Mouse (Mus musculus): ENCODE measurements around the gene Gm21994. TPM values are rescaled to one million over a fixed set of nuclear protein-coding genes. Genes with fewer than 3 reads are reported as not detected.
"Not testable (repeated sequence)": the region's sequence is repeated elsewhere in the genome, so short reads cannot be mapped to it uniquely, and the experiment has no call there.

The Gm21994 gene
- 2.5 and 4.1 TPM in 2 replicates for polyA plus RNA-seq (2014; fragmentation: Nextera tagmentation; extraction: Ambion mirVana)

GRCm38 (mm10) chr2:150255491-150255890 lies at the start of gene Gm21994:
Gm21994 (minus strand) TSS chr2:150255591.
- WGBS, result 59% methylated on average over 2 of the region's 2 CpGs
- not testable (repeated sequence) for H3K9ac ChIP-seq (ENCODE audit: low read length); H3K4me1 ChIP-seq (ENCODE audit: control insufficient read depth, insufficient read depth, low read length); H3K4me3 ChIP-seq (ENCODE audit: low read depth, low read length); H3K9me3 ChIP-seq (ENCODE audit: control insufficient read depth, low read length); H3K36me3 ChIP-seq (ENCODE audit: control insufficient read depth, insufficient read depth, low read length); ATAC-seq (ENCODE audit: insufficient number of reproducible peaks, low FRiP score, low TSS enrichment, low read depth); H3K27ac ChIP-seq (replicated peaks; ENCODE audit: low read depth, low read length); H3K4me2 ChIP-seq (ENCODE audit: low read depth, severe bottlenecking); DNase-seq (ENCODE audit: low spot score); H3K27me3 ChIP-seq (ENCODE audit: control insufficient read depth, insufficient read depth, low read length)

GRCm38 (mm10) chr2:150299096-150299495 lies 43.7 kb upstream of the Gm21994 start:
- Histone ChIP-seq H3K4me1 (ENCODE audit: control insufficient read depth, insufficient read depth, low read length) (no peaks in the 10 kb centered on the region), H3K9me3 (ENCODE audit: control insufficient read depth, low read length) (no peaks in the 10 kb centered on the region), H3K4me3 (ENCODE audit: low read depth, low read length) (no peak overlapping the region), H3K27me3 (ENCODE audit: control insufficient read depth, insufficient read depth, low read length) (no peaks in the 10 kb centered on the region), H3K27ac (replicated peaks; ENCODE audit: low read depth, low read length) (no peak overlapping the region), H3K36me3 (ENCODE audit: control insufficient read depth, insufficient read depth, low read length) (no peaks in the 10 kb centered on the region), H3K9ac (ENCODE audit: low read length) (no peak overlapping the region), H3K4me2 (ENCODE audit: low read depth, severe bottlenecking) (no peak overlapping the region)
- ATAC-seq (ENCODE audit: insufficient number of reproducible peaks, low FRiP score, low TSS enrichment, low read depth) (no peak), DNase-seq (ENCODE audit: low spot score) (no peak)
- WGBS, result 61% methylated on average over 1 of the region's 1 CpGs

DNA sequence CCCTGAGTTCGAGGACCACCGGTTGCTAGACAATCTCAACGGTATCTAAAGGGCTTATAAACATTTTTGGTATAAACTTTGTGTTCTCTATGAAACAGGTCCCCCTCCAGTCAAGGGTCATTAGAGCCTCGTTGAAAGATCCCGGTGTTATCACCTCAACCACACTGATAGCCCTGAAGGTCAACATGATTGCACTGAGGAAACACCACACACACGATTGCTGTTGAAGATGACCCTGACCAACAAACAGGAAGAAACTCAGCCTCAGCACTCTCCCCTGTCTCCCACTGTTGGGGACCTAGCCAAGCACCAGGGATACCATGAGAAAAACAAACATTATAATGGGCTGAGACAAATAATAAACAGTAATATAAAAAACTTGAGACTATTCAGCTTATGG lies 38.3 kb upstream of the Gm21994 start:
- H3K4me3 ChIP-seq (ENCODE audit: low read depth, low read length), result no peak overlapping the region
- no peak overlapping the region for H3K9ac ChIP-seq (ENCODE audit: low read length)
- no peak overlapping the region for H3K4me2 ChIP-seq (ENCODE audit: low read depth, severe bottlenecking)
- no peaks in the 10 kb centered on the region for H3K4me1 ChIP-seq (ENCODE audit: control insufficient read depth, insufficient read depth, low read length)
- no peaks in the 10 kb centered on the region for H3K27me3 ChIP-seq (ENCODE audit: control insufficient read depth, insufficient read depth, low read length)
- ATAC-seq (ENCODE audit: insufficient number of reproducible peaks, low FRiP score, low TSS enrichment, low read depth) (no peak), DNase-seq (ENCODE audit: low spot score) (no peak)
- H3K36me3 ChIP-seq (ENCODE audit: control insufficient read depth, insufficient read depth, low read length), result no peaks in the 10 kb centered on the region
- no peaks in the 10 kb centered on the region for H3K9me3 ChIP-seq (ENCODE audit: control insufficient read depth, low read length)
- H3K27ac ChIP-seq (replicated peaks; ENCODE audit: low read depth, low read length), result no peak overlapping the region
- 84% methylated on average over 6 of the region's 6 CpGs for WGBS

- H3K27ac ChIP-seq (replicated peaks; ENCODE audit: low read depth, low read length); H3K27me3 ChIP-seq (ENCODE audit: control insufficient read depth, insufficient read depth, low read length); H3K4me3 ChIP-seq (ENCODE audit: low read depth, low read length); H3K9me3 ChIP-seq (ENCODE audit: control insufficient read depth, low read length); ATAC-seq (ENCODE audit: insufficient number of reproducible peaks, low FRiP score, low TSS enrichment, low read depth); H3K9ac ChIP-seq (ENCODE audit: low read length); DNase-seq (ENCODE audit: low spot score); H3K4me2 ChIP-seq (ENCODE audit: low read depth, severe bottlenecking); H3K4me1 ChIP-seq (ENCODE audit: control insufficient read depth, insufficient read depth, low read length); H3K36me3 ChIP-seq (ENCODE audit: control insufficient read depth, insufficient read depth, low read length): not testable (repeated sequence)
- 87% methylated on average over 4 of the region's 4 CpGs for WGBS
Measured at GRCm38 (mm10) chr2:150257291-150257690, 1.9 kb upstream of the Gm21994 start, which contains the start of gene Gm14124. Gm14124 (plus strand) TSS chr2:150257517.

- not testable (repeated sequence) for H3K27ac ChIP-seq (replicated peaks; ENCODE audit: low read depth, low read length); H3K9me3 ChIP-seq (ENCODE audit: control insufficient read depth, low read length); DNase-seq (ENCODE audit: low spot score); H3K36me3 ChIP-seq (ENCODE audit: control insufficient read depth, insufficient read depth, low read length); H3K27me3 ChIP-seq (ENCODE audit: control insufficient read depth, insufficient read depth, low read length); H3K4me2 ChIP-seq (ENCODE audit: low read depth, severe bottlenecking); H3K4me1 ChIP-seq (ENCODE audit: control insufficient read depth, insufficient read depth, low read length); H3K9ac ChIP-seq (ENCODE audit: low read length); H3K4me3 ChIP-seq (ENCODE audit: low read depth, low read length); ATAC-seq (ENCODE audit: insufficient number of reproducible peaks, low FRiP score, low TSS enrichment, low read depth)
- 74% methylated on average over 2 of the region's 2 CpGs for WGBS
Measured at GRCm38 (mm10) chr2:150256861-150257260, 1.5 kb upstream of the Gm21994 start.

DNA sequence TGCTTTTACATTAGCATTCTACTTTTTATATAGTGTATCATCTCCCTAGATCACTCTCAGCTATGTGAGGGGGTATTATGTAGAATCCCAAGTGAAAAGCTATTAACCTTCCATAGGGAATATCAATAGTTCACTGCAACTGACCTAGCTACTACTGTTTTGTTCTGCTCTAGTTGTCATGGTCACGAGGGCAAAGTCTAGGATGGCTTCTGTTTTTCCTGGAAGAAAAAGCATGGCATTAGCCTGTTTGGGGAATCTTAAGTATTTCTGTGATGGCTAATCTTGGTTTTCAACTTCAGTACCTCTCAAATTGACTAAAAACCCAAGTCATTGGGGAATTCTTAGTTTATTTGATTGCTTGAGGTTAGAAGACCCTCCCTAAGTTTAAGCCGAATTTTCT lies 12.2 kb downstream of the Gm21994 start:
- no peak overlapping the region for H3K4me3 ChIP-seq (ENCODE audit: low read depth, low read length)
- H3K9ac ChIP-seq (ENCODE audit: low read length), result no peak overlapping the region
- ATAC-seq (ENCODE audit: insufficient number of reproducible peaks, low FRiP score, low TSS enrichment, low read depth), result no peak
- no peak for DNase-seq (ENCODE audit: low spot score)
- 81% methylated on average over 2 of the region's 2 CpGs for WGBS
- no peak overlapping the region for H3K27ac ChIP-seq (replicated peaks; ENCODE audit: low read depth, low read length)
- H3K4me1 ChIP-seq (ENCODE audit: control insufficient read depth, insufficient read depth, low read length), result no peaks in the 10 kb centered on the region
- peaks cover 2% of the 10 kb centered on the region; the same call in 1 of the 2 replicates for H3K36me3 ChIP-seq (ENCODE audit: control insufficient read depth, insufficient read depth, low read length)
- no peaks in the 10 kb centered on the region for H3K27me3 ChIP-seq (ENCODE audit: control insufficient read depth, insufficient read depth, low read length)
- H3K9me3 ChIP-seq (ENCODE audit: control insufficient read depth, low read length), result no peaks in the 10 kb centered on the region
- H3K4me2 ChIP-seq (ENCODE audit: low read depth, severe bottlenecking), result no peak overlapping the region

GRCm38 (mm10) chr2:150223263-150223662 lies 32.1 kb downstream of the Gm21994 start:
- not testable (repeated sequence) for H3K27ac ChIP-seq (replicated peaks; ENCODE audit: low read depth, low read length); H3K27me3 ChIP-seq (ENCODE audit: control insufficient read depth, insufficient read depth, low read length); DNase-seq (ENCODE audit: low spot score); H3K4me3 ChIP-seq (ENCODE audit: low read depth, low read length); H3K9ac ChIP-seq (ENCODE audit: low read length); H3K9me3 ChIP-seq (ENCODE audit: control insufficient read depth, low read length); H3K36me3 ChIP-seq (ENCODE audit: control insufficient read depth, insufficient read depth, low read length); ATAC-seq (ENCODE audit: insufficient number of reproducible peaks, low FRiP score, low TSS enrichment, low read depth); H3K4me2 ChIP-seq (ENCODE audit: low read depth, severe bottlenecking); H3K4me1 ChIP-seq (ENCODE audit: control insufficient read depth, insufficient read depth, low read length)

DNA sequence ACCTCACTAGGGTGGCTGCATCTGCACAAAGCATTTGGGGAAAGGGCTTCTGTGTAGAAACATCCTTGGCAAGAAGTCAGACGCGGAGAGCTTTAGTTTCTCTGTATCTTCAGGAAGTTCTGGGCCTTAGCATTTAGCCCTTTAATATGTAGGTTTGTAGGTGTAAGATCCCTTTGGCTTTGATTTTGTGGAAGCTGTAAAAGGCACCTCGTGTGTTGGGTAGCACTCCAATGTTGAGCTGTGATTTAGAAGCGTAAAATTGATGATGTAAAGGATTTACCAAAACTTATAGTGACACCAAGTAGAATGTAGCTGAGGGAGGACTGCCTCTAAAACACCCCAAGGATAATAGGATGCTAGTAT lies 37.0 kb downstream of the Gm21994 start:
- not testable (repeated sequence) for DNase-seq (ENCODE audit: low spot score); H3K9me3 ChIP-seq (ENCODE audit: control insufficient read depth, low read length); H3K27ac ChIP-seq (replicated peaks; ENCODE audit: low read depth, low read length); H3K27me3 ChIP-seq (ENCODE audit: control insufficient read depth, insufficient read depth, low read length); H3K36me3 ChIP-seq (ENCODE audit: control insufficient read depth, insufficient read depth, low read length); ATAC-seq (ENCODE audit: insufficient number of reproducible peaks, low FRiP score, low TSS enrichment, low read depth); H3K4me1 ChIP-seq (ENCODE audit: control insufficient read depth, insufficient read depth, low read length)
- Histone ChIP-seq H3K4me3 (ENCODE audit: low read depth, low read length) (peak overlapping the region; percentile 33), H3K9ac (ENCODE audit: low read length) (peak overlapping the region; percentile 48), H3K4me2 (ENCODE audit: low read depth, severe bottlenecking) (peak overlapping the region; percentile 30; the same call in 1 of the 2 replicates)
- WGBS, result 6% methylated on average over 2 of the region's 4 CpGs
